Mouse (Mus musculus): ENCODE data around the gene Ncapd3.

DNA sequence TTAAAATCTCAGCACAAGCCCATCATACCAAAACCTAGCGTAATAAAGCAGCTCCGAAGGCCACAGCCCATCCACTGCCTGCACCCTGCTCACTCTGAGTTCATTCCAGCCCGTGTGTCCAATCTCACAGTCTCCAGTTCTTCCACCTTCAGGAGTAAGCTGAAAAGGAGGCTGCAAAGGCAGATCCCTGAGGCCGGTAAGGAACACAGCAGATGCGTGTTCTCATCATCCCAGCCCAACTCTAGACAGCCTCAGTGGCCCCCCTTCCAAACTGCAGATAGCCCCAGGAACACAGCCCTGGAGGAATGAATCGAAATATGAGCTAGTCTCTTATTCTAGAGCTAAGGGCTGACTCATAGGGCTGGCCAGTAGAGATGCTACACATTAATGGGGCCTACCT, 71.5 kb downstream of the Ncapd3 start:
- TF ChIP-seq CTCF (IDR thresholded peaks at IDR 0.05; ENCODE audit: low read depth) (no peak), EP300 (IDR thresholded peaks at IDR 0.05; ENCODE audit: low read depth) (no peak)

All from liver, postnatal 0 days (tissue).